Mouse (Mus musculus) heart, postnatal 0 days (tissue): ENCODE results near the gene Col1a2.

Experiments used
- CTCF ChIP-seq: IDR thresholded peaks from 2 replicates; pipeline ENCODE4 v1.5.1; 2016; ENCODE audit warnings: antibody characterized with exemption, control low read depth, low read depth
- EP300 ChIP-seq: IDR thresholded peaks from 2 replicates; pipeline ENCODE4 v1.6.1; 2016; ENCODE audit warnings: antibody characterized with exemption, low read depth

- no peak for TF ChIP-seq CTCF
- TF ChIP-seq EP300, result no peak
Measured at GRCm38 (mm10) chr6:4578343-4578742, 73.7 kb downstream of the Col1a2 start.
